Mouse (Mus musculus) kidney, adult 2 months (tissue): ENCODE results near the gene Rassf6.

Source experiments
- CTCF ChIP-seq: fragments of 200-500 bp; conservative IDR thresholded peaks from 2 replicates; pipeline ENCODE4 v1.5.1; 2011; ENCODE audit warnings: low read depth, mild to moderate bottlenecking, control low read depth, low read length, moderate library complexity, mixed read lengths; ENCODE audit not compliant: insufficient read depth, insufficient read length
- POLR2A ChIP-seq: fragments of 200-500 bp; IDR thresholded peaks from one replicate; pipeline ENCODE4 v1.6.1; 2011; ENCODE audit warnings: low read depth, low read length, control low read depth

GRCm38 (mm10) chr5:90584799-90585198 is 55.7 kb downstream of the Rassf6 start:
- TF ChIP-seq CTCF = no peak
- TF ChIP-seq POLR2A = no peak
